Mouse (Mus musculus): ENCODE measurements around the gene Olfr1453. TPM values are rescaled to one million over a fixed set of nuclear protein-coding genes. Genes with fewer than 3 reads are reported as not detected.
"Not testable (repeated sequence)": the region's sequence is repeated elsewhere in the genome, so short reads cannot be mapped to it uniquely, and the experiment has no call there.

Gene Olfr1453
- not detected for total RNA-seq (2021)
- long read RNA-seq, experiment 1 = 0 reads
- long read RNA-seq, experiment 2 = 0 reads

DNA sequence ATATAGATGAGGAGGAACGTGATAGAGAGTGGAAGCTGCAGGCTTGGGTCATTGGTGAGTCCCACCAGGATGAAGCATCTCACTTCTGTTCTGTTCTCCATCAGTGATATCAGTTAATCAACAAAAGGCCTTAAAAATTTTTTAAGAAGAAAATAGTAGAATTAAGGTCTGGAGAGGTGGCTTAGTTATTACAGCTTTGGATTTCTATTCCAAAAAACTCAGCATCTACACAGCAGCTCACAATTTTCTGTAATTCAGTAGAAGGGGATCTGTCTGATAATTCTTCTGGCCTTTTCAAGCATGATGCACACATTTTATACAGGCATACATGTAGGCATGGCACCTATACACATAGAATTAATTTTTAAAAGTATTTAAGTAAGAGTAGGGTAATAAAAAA lies at the start of gene Olfr1453:
TSS of gene Olfr1453 (minus strand) at position 101 of the 400 bp plus-strand sequence.
- DNase-seq (ENCODE audit: low spot score in 2 of 2) = no peak

DNA sequence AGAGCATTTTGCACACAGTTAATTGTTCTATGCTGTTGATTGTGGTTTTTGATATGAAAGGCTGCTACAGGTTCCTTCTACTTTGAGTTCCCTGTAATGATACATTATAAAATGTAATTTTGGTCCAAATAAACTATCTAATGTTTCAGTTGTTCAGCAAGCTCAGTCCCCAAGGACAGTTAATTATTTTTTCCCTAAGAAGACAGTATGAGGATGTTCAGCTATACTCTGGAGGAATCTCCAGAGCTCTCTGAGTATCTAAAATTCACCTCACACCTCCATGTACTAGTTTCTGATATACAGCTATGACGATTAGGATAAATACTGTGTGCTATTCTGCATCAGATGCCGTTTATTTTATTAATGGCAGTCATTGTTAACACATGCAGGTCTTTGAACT lies 32.2 kb upstream of the Olfr1453 start, which contains the start of gene Olfr1454:
TSS of gene Olfr1454 (plus strand) at position 301 of the 400 bp plus-strand sequence.
- DNase-seq (ENCODE audit: low spot score in 2 of 2) = no peak

DNA sequence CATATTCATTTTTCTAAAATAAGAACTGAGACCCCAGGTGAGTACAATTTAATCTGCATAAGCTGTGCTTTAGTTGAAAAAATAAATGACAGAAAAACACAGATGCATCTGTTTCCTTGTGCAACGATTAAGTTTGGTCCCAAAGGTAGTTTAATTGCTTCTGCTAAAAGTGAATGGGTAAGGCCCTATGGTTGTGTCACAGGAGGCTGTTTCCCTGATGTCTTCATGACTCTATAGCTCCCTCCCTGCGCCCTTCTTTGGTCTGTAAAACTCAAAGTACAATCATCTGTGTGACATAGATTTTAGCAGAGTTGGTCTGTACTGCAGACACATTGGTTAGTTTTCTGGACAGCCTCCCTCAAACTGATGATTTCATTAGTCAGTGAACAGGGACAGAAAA lies 33.4 kb downstream of the Olfr1453 start, which contains the start of gene Olfr1451:
TSS of gene Olfr1451 (plus strand) at position 301 of the 400 bp plus-strand sequence.
- DNase-seq (ENCODE audit: low spot score in 2 of 2) = no peak

DNA sequence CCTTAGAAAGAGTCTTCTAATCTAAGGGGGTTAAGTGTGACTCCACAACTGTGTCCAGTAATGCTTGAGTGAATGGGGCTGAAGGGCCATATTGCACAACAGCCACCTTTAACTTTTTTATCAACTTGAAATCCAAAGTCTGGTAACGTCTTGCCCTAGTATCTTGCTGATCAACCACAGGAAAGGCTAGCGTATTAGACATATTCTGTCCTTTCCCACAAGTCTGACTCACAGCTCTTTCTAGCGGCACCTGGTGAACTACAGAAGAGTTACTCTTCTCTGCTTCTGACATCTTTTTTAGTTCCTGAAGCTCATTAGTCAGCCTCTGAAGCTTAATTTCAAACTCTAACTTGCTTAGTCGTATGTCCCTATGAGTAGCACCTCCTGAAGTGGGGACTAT lies 35.8 kb downstream of the Olfr1453 start:
- not testable (repeated sequence) for DNase-seq (ENCODE audit: low spot score in 2 of 2)

Other genes starting within 250 kb of the Olfr1453 start
- gene Zfp91, start 232.2 kb downstream of the Olfr1453 start, total RNA-seq (2021) = 10 to 100 TPM; 79.5 to 80.1 TPM
- gene Lpxn, start 232.1 kb downstream of the Olfr1453 start, total RNA-seq (2021) = 1 to 10 TPM; 2.1 to 4.1 TPM
- not detected for gene Gm5244, start 181.6 kb downstream of the Olfr1453 start, total RNA-seq (2021)
- gene Olfr1444, start 171.0 kb downstream of the Olfr1453 start, total RNA-seq (2021) = not detected
- gene Olfr1445, start 144.5 kb downstream of the Olfr1453 start, total RNA-seq (2021) = not detected
- not detected for gene Olfr1446, start 134.8 kb downstream of the Olfr1453 start, total RNA-seq (2021)
- not detected for gene Olfr1447, start 124.6 kb downstream of the Olfr1453 start, total RNA-seq (2021)
- gene Olfr1448, start 103.9 kb downstream of the Olfr1453 start, total RNA-seq (2021) = not detected
- not detected for gene Olfr1449, start 97.5 kb downstream of the Olfr1453 start, total RNA-seq (2021)
- gene Olfr1450, start 78.1 kb downstream of the Olfr1453 start, total RNA-seq (2021) = not detected
- gene Olfr1451, start 33.3 kb downstream of the Olfr1453 start, total RNA-seq (2021) = not detected
- gene Olfr1454, start 32.3 kb upstream of the Olfr1453 start, total RNA-seq (2021) = not detected
- gene Olfr1457, start 69.6 kb upstream of the Olfr1453 start, total RNA-seq (2021) = not detected
- gene Olfr1458, start 78.4 kb upstream of the Olfr1453 start, total RNA-seq (2021) = not detected
- under 1 TPM; 0.03 TPM for gene Olfr1459, start 121.2 kb upstream of the Olfr1453 start, total RNA-seq (2021)
- gene Olfr1461, start 134.7 kb upstream of the Olfr1453 start, total RNA-seq (2021) = not detected
- gene Olfr1462, start 157.4 kb upstream of the Olfr1453 start, total RNA-seq (2021) = not detected
- gene Olfr1463, start 203.0 kb upstream of the Olfr1453 start, total RNA-seq (2021) = not detected